Mouse (Mus musculus) ES-Bruce4 (cell line): ENCODE measurements around the gene Tcerg1l. TPM values are rescaled to one million over a fixed set of nuclear protein-coding genes. Genes with fewer than 3 reads are reported as not detected.

ENCODE experiments used
- H3K27ac ChIP-seq: 2 replicates; pipeline ENCODE4 v1.5.1; 2012; ENCODE audit warnings: low read length, inconsistent platforms; ENCODE audit not compliant: insufficient read depth
- H3K27me3 ChIP-seq: 2 replicates; pipeline ENCODE4 v1.6.1; 2012; ENCODE audit warnings: mild to moderate bottlenecking, low read length, inconsistent platforms; ENCODE audit not compliant: control insufficient read depth, poor library complexity, insufficient read depth, severe bottlenecking
- H3K36me3 ChIP-seq: 2 replicates; pipeline ENCODE4 v1.6.1; 2012; ENCODE audit warnings: inconsistent platforms, mild to moderate bottlenecking, low read length, moderate library complexity; ENCODE audit not compliant: control insufficient read depth, poor library complexity, insufficient read depth, severe bottlenecking
- H3K4me1 ChIP-seq: one replicate; pipeline ENCODE4 v1.8.1; 2011; ENCODE audit warnings: low read length; ENCODE audit not compliant: control insufficient read depth, insufficient read depth
- H3K4me3 ChIP-seq: 2 replicates; pipeline ENCODE4 v1.5.1; 2011; ENCODE audit warnings: low read depth, mild to moderate bottlenecking, low read length
- H3K9ac ChIP-seq: 2 replicates; pipeline ENCODE4 v1.6.1; 2012; ENCODE audit warnings: low read depth, mild to moderate bottlenecking, inconsistent platforms; ENCODE audit not compliant: poor library complexity, severe bottlenecking
- H3K9me3 ChIP-seq: replicated peaks from 2 replicates; pipeline ENCODE4 v1.6.1; 2012; ENCODE audit warnings: mild to moderate bottlenecking, low read length, inconsistent platforms; ENCODE audit not compliant: control insufficient read depth, poor library complexity, insufficient read depth, severe bottlenecking
- CTCF ChIP-seq: IDR thresholded peaks from one replicate; pipeline ENCODE4 v1.8.1; 2011; ENCODE audit warnings: low read depth, low read length
- EP300 ChIP-seq: IDR thresholded peaks from 2 replicates; pipeline ENCODE4 v1.6.1; 2011; ENCODE audit warnings: low read depth, low read length; ENCODE audit not compliant: insufficient read depth
- POLR2A ChIP-seq: IDR thresholded peaks from one replicate; pipeline ENCODE4 v1.8.1; 2011; ENCODE audit warnings: low read length; ENCODE audit not compliant: insufficient read depth
- polyA plus RNA-seq: library from polyadenylated mRNA; stranded (reverse); fragments of >200 nt; gene quantifications from 2 replicates; pipeline ENCODE4 v1.2.4, GENCODE M21; 2011; ENCODE audit warnings: low read depth; ENCODE audit not compliant: missing spikeins, insufficient read depth, insufficient read length

The Tcerg1l gene
- polyA plus RNA-seq, 1 experiment = not detected

- H3K9me3 ChIP-seq = peaks cover 2% of the 10 kb centered on the region; the same call in 1 of the 2 replicates
- no peak overlapping the region for H3K27ac ChIP-seq
- H3K4me3 ChIP-seq = no peak overlapping the region
- no peak overlapping the region for H3K9ac ChIP-seq
- no peaks in the 10 kb centered on the region for H3K36me3 ChIP-seq
- no peaks in the 10 kb centered on the region for H3K27me3 ChIP-seq
- no peaks in the 10 kb centered on the region for H3K4me1 ChIP-seq
- TF ChIP-seq CTCF = no peak
- no peak for TF ChIP-seq POLR2A
- TF ChIP-seq EP300 = no peak
Observed at GRCm38 (mm10) chr7:138209769-138210168, 187.8 kb downstream of the Tcerg1l start.

- Histone ChIP-seq H3K9ac (no peak overlapping the region), H3K27ac (no peak overlapping the region), H3K36me3 (no peaks in the 10 kb centered on the region), H3K4me1 (no peaks in the 10 kb centered on the region), H3K27me3 (no peaks in the 10 kb centered on the region), H3K4me3 (no peak overlapping the region), H3K9me3 (peaks cover 3% of the 10 kb centered on the region; the same call in 1 of the 2 replicates)
- TF ChIP-seq POLR2A (no peak), EP300 (no peak), CTCF (no peak)
Observed at GRCm38 (mm10) chr7:138205124-138205523, 192.4 kb downstream of the Tcerg1l start.

GRCm38 (mm10) chr7:138202162-138202832, 195.2 kb downstream of the Tcerg1l start:
- Histone ChIP-seq H3K36me3 (no peaks in the 10 kb centered on the region), H3K9me3 (peaks cover 3% of the 10 kb centered on the region; the same call in 1 of the 2 replicates), H3K27ac (no peak overlapping the region), H3K4me3 (no peak overlapping the region), H3K4me1 (no peaks in the 10 kb centered on the region), H3K27me3 (no peaks in the 10 kb centered on the region), H3K9ac (no peak overlapping the region)
- TF ChIP-seq CTCF = no peak
- TF ChIP-seq EP300 = no peak
- TF ChIP-seq POLR2A = no peak

- no peak overlapping the region for H3K27ac ChIP-seq
- no peaks in the 10 kb centered on the region for H3K36me3 ChIP-seq
- H3K27me3 ChIP-seq = no peaks in the 10 kb centered on the region
- no peak for TF ChIP-seq POLR2A
- no peak for TF ChIP-seq CTCF
- TF ChIP-seq EP300 = no peak
- H3K4me1 ChIP-seq = no peaks in the 10 kb centered on the region
- no peaks in the 10 kb centered on the region for H3K9me3 ChIP-seq
- no peak overlapping the region for H3K9ac ChIP-seq
- no peak overlapping the region for H3K4me3 ChIP-seq
Observed at GRCm38 (mm10) chr7:138199333-138200058, 198.0 kb downstream of the Tcerg1l start.

- Histone ChIP-seq H3K4me3 (no peak overlapping the region), H3K9me3 (no peaks in the 10 kb centered on the region), H3K36me3 (no peaks in the 10 kb centered on the region), H3K9ac (no peak overlapping the region), H3K27me3 (no peaks in the 10 kb centered on the region), H3K27ac (no peak overlapping the region), H3K4me1 (no peaks in the 10 kb centered on the region)
- TF ChIP-seq POLR2A = no peak
Observed at GRCm38 (mm10) chr7:138196139-138196538, 201.4 kb downstream of the Tcerg1l start.

GRCm38 (mm10) chr7:138184197-138184596, 213.3 kb downstream of the Tcerg1l start:
- no peak for TF ChIP-seq CTCF
- TF ChIP-seq POLR2A = no peak
- TF ChIP-seq EP300 = no peak
- no peak overlapping the region for H3K9ac ChIP-seq
- no peak overlapping the region for H3K4me3 ChIP-seq
- no peaks in the 10 kb centered on the region for H3K9me3 ChIP-seq
- H3K27me3 ChIP-seq = no peaks in the 10 kb centered on the region
- H3K27ac ChIP-seq = no peak overlapping the region
- no peaks in the 10 kb centered on the region for H3K36me3 ChIP-seq
- no peaks in the 10 kb centered on the region for H3K4me1 ChIP-seq
